Mouse (Mus musculus) urinary bladder, adult 2 months (tissue): ENCODE measurements around the gene Dhrs1. TPM values are rescaled to one million over a fixed set of nuclear protein-coding genes. Genes with fewer than 3 reads are reported as not detected.
A peak's percentile ranks its signal among the peaks of the same experiment; 100 is the strongest.

ENCODE experiments used
- DNase-seq: peaks from one replicate; pipeline ENCODE4 v3.0.0; 2022; ENCODE audit warnings: low spot score
- polyA plus RNA-seq: library from polyadenylated mRNA; depleted of rRNA; stranded (reverse); fragments of >200 nt; gene quantifications from 2 replicates; pipeline ENCODE4 v1.2.3, GENCODE M21; 2012

The Dhrs1 gene
- polyA plus RNA-seq, 1 experiment, result 83.1 TPM

GRCm38 (mm10) chr14:55763166-55763565, 17.7 kb upstream of the Dhrs1 start:
- DNase-seq, result no peak

GRCm38 (mm10) chr14:55762001-55762821, 16.7 kb upstream of the Dhrs1 start:
- DNase-seq, result no peak

- DNase-seq, result no peak
These were observed 15.7 kb upstream of the Dhrs1 start, which contains the start of gene Ltb4r2 for GRCm38 (mm10) chr14:55761163-55761562. Ltb4r2 (plus strand) TSS chr14:55761428.

GRCm38 (mm10) chr14:55760156-55760555, 14.7 kb upstream of the Dhrs1 start:
- peak; percentile 60 for DNase-seq

GRCm38 (mm10) chr14:55758363-55758784, 12.9 kb upstream of the Dhrs1 start, which contains the start of gene Cideb:
Cideb (minus strand) TSS chr14:55758458.
- no peak for DNase-seq

GRCm38 (mm10) chr14:55757566-55757965, 12.1 kb upstream of the Dhrs1 start:
- DNase-seq, result no peak

GRCm38 (mm10) chr14:55747051-55747847, 1.8 kb upstream of the Dhrs1 start:
- DNase-seq, result no peak

GRCm38 (mm10) chr14:55745861-55746237, 359 bp upstream of the Dhrs1 start:
- DNase-seq, result no peak

GRCm38 (mm10) chr14:55743711-55744110, 1.8 kb downstream of the Dhrs1 start:
- DNase-seq, result peak; percentile 65

GRCm38 (mm10) chr14:55737086-55737687, 8.3 kb downstream of the Dhrs1 start:
- no peak for DNase-seq

GRCm38 (mm10) chr14:55735758-55736157, 9.7 kb downstream of the Dhrs1 start:
- no peak for DNase-seq

- no peak for DNase-seq
These were observed 10.2 kb downstream of the Dhrs1 start for GRCm38 (mm10) chr14:55735334-55735733.

GRCm38 (mm10) chr14:55734869-55735268, 10.6 kb downstream of the Dhrs1 start:
- DNase-seq, result no peak

- DNase-seq, result no peak
These were observed 11.6 kb downstream of the Dhrs1 start for GRCm38 (mm10) chr14:55733889-55734288.

GRCm38 (mm10) chr14:55730531-55731032, 14.9 kb downstream of the Dhrs1 start:
- DNase-seq, result no peak

GRCm38 (mm10) chr14:55730116-55730515, 15.4 kb downstream of the Dhrs1 start:
- DNase-seq, result no peak

GRCm38 (mm10) chr14:55727889-55728685, 17.4 kb downstream of the Dhrs1 start:
- no peak for DNase-seq

GRCm38 (mm10) chr14:55726261-55726660, 19.2 kb downstream of the Dhrs1 start:
- DNase-seq, result no peak

- DNase-seq, result no peak
These were observed 21.0 kb downstream of the Dhrs1 start for GRCm38 (mm10) chr14:55724411-55724871.

GRCm38 (mm10) chr14:55723433-55723832, 22.1 kb downstream of the Dhrs1 start:
- DNase-seq, result no peak

- DNase-seq, result no peak
These were observed 23.0 kb downstream of the Dhrs1 start for GRCm38 (mm10) chr14:55722438-55722945.
